In genomic region chr9:94342011-94342410, GRCm38 (mm10) we compare ENCODE assay signal across 15 mouse cellular contexts.
A peak's percentile ranks its signal among the peaks of the same experiment; 100 is the strongest.
DNase-seq lines count a peak whose midpoint lies in the region; ATAC-seq and TF ChIP-seq lines count a peak whose summit lies in the region.
"Had no signal": no experiment of that assay in that cellular context is flagged by ENCODE, and none has a peak within 500 bp of the region (broad histone marks: within the 10 kb centered on the region; RNA-seq: fewer than 3 reads in every experiment).

No protein-coding gene starts in this region.

- H3K36me3 ChIP-seq in forebrain, postnatal 0 days (ENCODE audit: insufficient read depth) = no peaks in the 10 kb centered on the region
- no peaks in the 10 kb centered on the region for H3K36me3 ChIP-seq in midbrain, embryonic 11.5 days (ENCODE audit: control insufficient read depth, insufficient read depth, low read length)
- no peaks in the 10 kb centered on the region for H3K36me3 ChIP-seq in lung, postnatal 0 days (ENCODE audit: insufficient read depth, low read length)
- H3K36me3 ChIP-seq: embryonic facial prominence, embryonic 15.5 days; liver, embryonic 15.5 days had no signal

- WGBS in forebrain, postnatal 0 days = 24% methylated on average over 4 of the region's 4 CpGs
- WGBS in midbrain, embryonic 11.5 days = 78% methylated on average over 4 of the region's 4 CpGs
- 83% methylated on average over 4 of the region's 4 CpGs for WGBS in lung, postnatal 0 days

- H3K4me2 ChIP-seq in forebrain, postnatal 0 days (ENCODE audit: low read depth) = no peak overlapping the region
- no peak overlapping the region for H3K4me2 ChIP-seq in midbrain, embryonic 11.5 days
- no peak overlapping the region for H3K4me2 ChIP-seq in lung, postnatal 0 days (replicated peaks; ENCODE audit: low read depth, low read length)
- H3K4me2 ChIP-seq: embryonic facial prominence, embryonic 15.5 days; liver, embryonic 15.5 days had no signal

- H3K27me3 ChIP-seq in forebrain, postnatal 0 days (ENCODE audit: insufficient read depth, low read length) = no peaks in the 10 kb centered on the region
- H3K27me3 ChIP-seq in midbrain, embryonic 11.5 days (ENCODE audit: control insufficient read depth, insufficient read depth, low read length) = no peaks in the 10 kb centered on the region
- no peaks in the 10 kb centered on the region for H3K27me3 ChIP-seq in lung, postnatal 0 days (replicated peaks; ENCODE audit: insufficient read depth, low read length)
- H3K27me3 ChIP-seq: embryonic facial prominence, embryonic 15.5 days; liver, embryonic 15.5 days had no signal

- H3K9me3 ChIP-seq in forebrain, postnatal 0 days (ENCODE audit: low read length) = no peaks in the 10 kb centered on the region
- no peaks in the 10 kb centered on the region for H3K9me3 ChIP-seq in midbrain, embryonic 11.5 days (ENCODE audit: control insufficient read depth, low read length)
- no peaks in the 10 kb centered on the region for H3K9me3 ChIP-seq in lung, postnatal 0 days (ENCODE audit: low read length)
- H3K9me3 ChIP-seq: embryonic facial prominence, embryonic 15.5 days; liver, embryonic 15.5 days had no signal

- TF ChIP-seq EP300 in lung, postnatal 0 days (IDR thresholded peaks at IDR 0.05) = no peak

- peak; percentile 95 for ATAC-seq in forebrain, postnatal 0 days
- ATAC-seq in midbrain, embryonic 11.5 days (ENCODE audit: low FRiP score) = peak; percentile 93
- ATAC-seq in lung, postnatal 0 days = no peak
- ATAC-seq in inflammation-experienced regulatory T-cells, adult 6 months = no peak
- ATAC-seq: CD4-positive, CD25-positive, alpha-beta regulatory T cell, adult 4 months had no signal

- intact Hi-C loops in left cerebral cortex, postnatal 4 days (cut with DNase I) = no loop called here

- no peak overlapping the region for H3K4me3 ChIP-seq in forebrain, postnatal 0 days (ENCODE audit: low read depth, low read length)
- no peak overlapping the region for H3K4me3 ChIP-seq in midbrain, embryonic 11.5 days (ENCODE audit: low read depth, low read length)
- no peak overlapping the region for H3K4me3 ChIP-seq in lung, postnatal 0 days (ENCODE audit: low read depth, low read length)
- H3K4me3 ChIP-seq: embryonic facial prominence, embryonic 15.5 days; liver, embryonic 15.5 days had no signal

- no peaks in the 10 kb centered on the region for H3K4me1 ChIP-seq in forebrain, postnatal 0 days (ENCODE audit: insufficient read depth)
- no peaks in the 10 kb centered on the region for H3K4me1 ChIP-seq in midbrain, embryonic 11.5 days (ENCODE audit: control insufficient read depth, insufficient read depth, low read length)
- no peaks in the 10 kb centered on the region for H3K4me1 ChIP-seq in lung, postnatal 0 days (ENCODE audit: insufficient read depth, low read depth, low read length)
- H3K4me1 ChIP-seq: embryonic facial prominence, embryonic 15.5 days; liver, embryonic 15.5 days had no signal

- no peak for TF ChIP-seq CTCF in forebrain, postnatal 0 days (IDR thresholded peaks at IDR 0.05; ENCODE audit: low read depth)
- TF ChIP-seq CTCF in lung, postnatal 0 days (IDR thresholded peaks at IDR 0.05) = no peak

- no peak overlapping the region for H3K27ac ChIP-seq in forebrain, postnatal 0 days (ENCODE audit: low read depth, low read length)
- H3K27ac ChIP-seq in midbrain, embryonic 11.5 days (ENCODE audit: low read depth, low read length) = no peak overlapping the region
- no peak overlapping the region for H3K27ac ChIP-seq in lung, postnatal 0 days (ENCODE audit: low read length)
- H3K27ac ChIP-seq: embryonic facial prominence, embryonic 15.5 days; liver, embryonic 15.5 days; macrophage had no signal

- H3K9ac ChIP-seq in forebrain, postnatal 0 days = no peak overlapping the region
- no peak overlapping the region for H3K9ac ChIP-seq in midbrain, embryonic 11.5 days (ENCODE audit: low read length)
- H3K9ac ChIP-seq in lung, postnatal 0 days (replicated peaks; ENCODE audit: low read depth) = no peak overlapping the region
- H3K9ac ChIP-seq: embryonic facial prominence, embryonic 15.5 days; liver, embryonic 15.5 days had no signal

- DNase-seq in left cerebral cortex, postnatal 4 days = peak; percentile 76
- DNase-seq in left cerebral cortex, adult 8-10 months (ENCODE audit: low spot score in 2 of 2) = no peak
- peak; percentile 67 for DNase-seq in forebrain, postnatal 0 days
- peak; percentile 90 for DNase-seq in midbrain, embryonic 11.5 days (ENCODE audit: low spot score, missing footprints)
- DNase-seq in telencephalon, adult 2 months (ENCODE audit: low read depth, low spot score) = peak; percentile 4
- DNase-seq in lung, postnatal 0 days (ENCODE audit: low spot score) = no peak
- DNase-seq: cerebellum, adult 9-10 months; heart, adult 18-20 months; kidney, adult 2 months; right cerebral cortex, postnatal 14 days had no signal

Comparison
In these comparisons a context has a peak if more than half of its experiments do, and no peak if none do; other contexts are left out.
1. DNase-seq: peak in left cerebral cortex, postnatal 4 days (single experiment), forebrain, postnatal 0 days (single experiment), midbrain, embryonic 11.5 days (single experiment) and telencephalon, adult 2 months (single experiment); none in left cerebral cortex, adult 8-10 months (0 of 2) and lung, postnatal 0 days (single experiment).
2. ATAC-seq: peak in forebrain, postnatal 0 days (single experiment) and midbrain, embryonic 11.5 days (single experiment); none in lung, postnatal 0 days (single experiment) and inflammation-experienced regulatory T-cells, adult 6 months (single experiment).